Mouse (Mus musculus) lung, postnatal 0 days (tissue): ENCODE measurements around the gene Spaca3.

Experiments
- CTCF ChIP-seq: IDR thresholded peaks from 2 replicates; pipeline ENCODE4 v1.5.1; 2016; ENCODE audit warnings: antibody characterized with exemption, mild to moderate bottlenecking
- EP300 ChIP-seq: IDR thresholded peaks from 2 replicates; pipeline ENCODE4 v1.6.1; 2016; ENCODE audit warnings: antibody characterized with exemption, mild to moderate bottlenecking, control low read depth

- TF ChIP-seq EP300, result no peak
- TF ChIP-seq CTCF, result no peak
Observed at GRCm38 (mm10) chr11:80845486-80845885, 12.7 kb upstream of the Spaca3 start.
